Mouse (Mus musculus) lung, adult 2 months (tissue): Measurements from ENCODE around the gene Hoxb8.

ENCODE experiments used
- CTCF ChIP-seq: fragments of 200-500 bp; IDR thresholded peaks from 2 replicates; pipeline ENCODE4 v1.5.1; 2011; ENCODE audit warnings: mild to moderate bottlenecking, low read length, control low read depth; ENCODE audit not compliant: insufficient read depth
- POLR2A ChIP-seq: fragments of 200-500 bp; IDR thresholded peaks from 2 replicates; pipeline ENCODE4 v1.6.1; 2011; ENCODE audit warnings: low read depth, mild to moderate bottlenecking, control low read depth, low read length, borderline replicate concordance; ENCODE audit errors: extremely low read depth

- no peak for TF ChIP-seq CTCF
- no peak for TF ChIP-seq POLR2A
Measured at GRCm38 (mm10) chr11:96257141-96257540, 24.6 kb upstream of the Hoxb8 start.
